ENCODE assay signal across 8 mouse cellular contexts in genomic region chr4:63158961-63159592, GRCm38 (mm10). TPM values are rescaled to one million over a fixed set of nuclear protein-coding genes. Genes with fewer than 3 reads are reported as not detected.
DNase-seq lines count a peak whose midpoint lies in the region; ATAC-seq and TF ChIP-seq lines count a peak whose summit lies in the region.

No protein-coding gene starts in this region.

- TF ChIP-seq RAD21 in CH12.LX (IDR thresholded peaks at IDR 0.05; ENCODE audit: low read depth, low read length) = peak; percentile 74

- TF ChIP-seq EP300 in CH12.LX (IDR thresholded peaks at IDR 0.05; ENCODE audit: low read length) = no peak
- no peak for TF ChIP-seq EP300 in liver, postnatal 0 days (IDR thresholded peaks at IDR 0.05; ENCODE audit: low read depth)

- DNase-seq in CH12.LX (ENCODE audit: extremely low read depth) = peak; percentile 65
- DNase-seq in heart, postnatal 14 days = peak; percentile 84 to 92
- peak; percentile 73 for DNase-seq in large intestine, adult 2 months (ENCODE audit: low read depth, low spot score)
- peak; percentile 85 for DNase-seq in liver, postnatal 0 days
- peak; percentile 65 for DNase-seq in ovary, postnatal 10 days (ENCODE audit: low spot score)
- peak; percentile 87 for DNase-seq in thymus, adult 2 months

- H3K9me3 ChIP-seq in CH12.LX (replicated peaks; ENCODE audit: low read length) = no peaks in the 10 kb centered on the region
- no peaks in the 10 kb centered on the region for H3K9me3 ChIP-seq in forebrain, embryonic 15.5 days
- H3K9me3 ChIP-seq in liver, postnatal 0 days (ENCODE audit: low read length) = no peaks in the 10 kb centered on the region

- 15% methylated on average over 5 of the region's 5 CpGs for WGBS in forebrain, embryonic 15.5 days
- 7% methylated on average over 5 of the region's 5 CpGs for WGBS in large intestine, adult 2 months
- WGBS in liver, postnatal 0 days (ENCODE audit: insufficient replicate concordance) = 16% methylated on average over 5 of the region's 5 CpGs
- WGBS in thymus, adult 2 months = 26% methylated on average over 5 of the region's 5 CpGs

- in situ Hi-C loops in CH12.LX (cut with MboI; ENCODE audit: low pct_ligation_motif_present, low pct_unique_long_range_greater_than_20kb, low sequenced_read_pairs) = no loop called here

- no peaks in the 10 kb centered on the region for H3K36me3 ChIP-seq in CH12.LX (replicated peaks in 1 of 2; ENCODE audit: control insufficient read depth in 1 of 2, insufficient read depth in 1 of 2, low read length in 1 of 2)
- no peaks in the 10 kb centered on the region for H3K36me3 ChIP-seq in forebrain, embryonic 15.5 days
- no peaks in the 10 kb centered on the region for H3K36me3 ChIP-seq in liver, postnatal 0 days (replicated peaks; ENCODE audit: insufficient read depth, low read length)
- H3K36me3 ChIP-seq in thymus, adult 2 months (ENCODE audit: control insufficient read depth, insufficient read depth, low read length) = no peaks in the 10 kb centered on the region

- no peaks in the 10 kb centered on the region for H3K79me2 ChIP-seq in CH12.LX (replicated peaks; ENCODE audit: control insufficient read depth, extremely low read depth, insufficient read depth, poor library complexity, severe bottlenecking)

- no peak overlapping the region for H3K4me2 ChIP-seq in CH12.LX (ENCODE audit: insufficient read depth, low read depth, poor library complexity, severe bottlenecking)
- no peak overlapping the region for H3K4me2 ChIP-seq in forebrain, embryonic 15.5 days (replicated peaks)
- H3K4me2 ChIP-seq in liver, postnatal 0 days (ENCODE audit: low read depth, low read length) = no peak overlapping the region

- dilution Hi-C loops in CH12.LX (cut with MboI; ENCODE audit: extremely low pct_ligation_motif_present, extremely low pct_unique_long_range_greater_than_20kb, low sequenced_read_pairs) = no loop called here

- H3K4me3 ChIP-seq in CH12.LX (replicated peaks in 1 of 3; ENCODE audit: low read depth in 2 of 3, low read length in 2 of 3, poor library complexity in 1 of 3) = no peak overlapping the region
- H3K4me3 ChIP-seq in forebrain, embryonic 15.5 days = no peak overlapping the region
- no peak overlapping the region for H3K4me3 ChIP-seq in liver, postnatal 0 days (ENCODE audit: low read depth, low read length)
- H3K4me3 ChIP-seq in thymus, adult 2 months (ENCODE audit: control insufficient read depth, insufficient read depth, low read length) = no peak overlapping the region

- no peak overlapping the region for H3K27ac ChIP-seq in CH12.LX (ENCODE audit: insufficient read depth, low read depth)
- H3K27ac ChIP-seq in forebrain, embryonic 15.5 days (replicated peaks) = no peak overlapping the region
- H3K27ac ChIP-seq in liver, postnatal 0 days (ENCODE audit: low read depth) = 0 out of 2 replicates have a peak overlapping the region, but pooled peaks have one; percentile 90
- no peak overlapping the region for H3K27ac ChIP-seq in thymus, adult 2 months (ENCODE audit: control insufficient read depth, insufficient read depth, low read length)

- H3K4me1 ChIP-seq in CH12.LX (ENCODE audit: control insufficient read depth in 1 of 2, insufficient read depth in 2 of 2) = peaks cover 0 to 21% of the 10 kb centered on the region in 2 experiments; a peak in 2 of 4 replicates
- no peaks in the 10 kb centered on the region for H3K4me1 ChIP-seq in forebrain, embryonic 15.5 days
- H3K4me1 ChIP-seq in liver, postnatal 0 days (ENCODE audit: insufficient read depth) = peaks cover 12% of the 10 kb centered on the region
- no peaks in the 10 kb centered on the region for H3K4me1 ChIP-seq in thymus, adult 2 months (replicated peaks; ENCODE audit: control insufficient read depth, insufficient read depth, low read length)

- ATAC-seq in cerebellum, adult (ENCODE audit: insufficient number of reproducible peaks, low FRiP score, low TSS enrichment) = peak; percentile 78
- peak; percentile 91 for ATAC-seq in forebrain, embryonic 15.5 days (replicated peaks)
- 0 out of 2 replicates have a peak, but pooled peaks have one; percentile 24 for ATAC-seq in liver, postnatal 0 days

- no peak overlapping the region for H3K9ac ChIP-seq in CH12.LX (ENCODE audit: insufficient read depth, low read depth)
- H3K9ac ChIP-seq in forebrain, embryonic 15.5 days (replicated peaks) = no peak overlapping the region
- H3K9ac ChIP-seq in liver, postnatal 0 days (replicated peaks) = no peak overlapping the region

- peaks cover 47% of the 10 kb centered on the region for H3K27me3 ChIP-seq in CH12.LX (replicated peaks)
- H3K27me3 ChIP-seq in forebrain, embryonic 15.5 days = no peaks in the 10 kb centered on the region
- no peaks in the 10 kb centered on the region for H3K27me3 ChIP-seq in liver, postnatal 0 days (ENCODE audit: insufficient read depth, low read length)
- H3K27me3 ChIP-seq in thymus, adult 2 months (ENCODE audit: control insufficient read depth, insufficient read depth, low read length) = no peaks in the 10 kb centered on the region

- intact Hi-C loops in heart, postnatal 14 days (cut with DNase I) = loop anchor here (1.0 to 2.0 kb wide), 2 partner anchors 148 to 160 kb away; no protein-coding TSS in a partner anchor

- no peak for TF ChIP-seq POLR2A in CH12.LX (IDR thresholded peaks at IDR 0.05; ENCODE audit: low read depth, low read length)
- no peak for TF ChIP-seq POLR2A in thymus, adult 2 months (IDR thresholded peaks at IDR 0.05; ENCODE audit: control insufficient read depth, extremely low read depth, insufficient read depth, low read length, poor library complexity)

- TF ChIP-seq CTCF in CH12.LX (conservative IDR thresholded peaks at IDR 0.05 in 1 of 2, IDR thresholded peaks at IDR 0.05 in 1 of 2; ENCODE audit: low read depth in 2 of 2, low read length in 2 of 2) = peak; percentile 47 to 78
- TF ChIP-seq CTCF in liver, postnatal 0 days (IDR thresholded peaks at IDR 0.05; ENCODE audit: low read depth) = peak; percentile 94
- peak; percentile 76; the same call in 1 of the 2 replicates for TF ChIP-seq CTCF in thymus, adult 2 months (IDR thresholded peaks at IDR 0.05; ENCODE audit: borderline replicate concordance, control insufficient read depth, extremely low read depth, insufficient read depth, low read length, poor library complexity)

TF ChIP-seq in CH12.LX, 34 proteins besides CTCF, POLR2A, EP300 and RAD21:
- no peak for TF ChIP-seq ZMIZ1 (IDR thresholded peaks at IDR 0.05; ENCODE audit: low read depth, low read length)
- peak; percentile 45; the same call in 1 of the 2 replicates for TF ChIP-seq SMC3 (IDR thresholded peaks at IDR 0.05; ENCODE audit: low read depth, low read length)
- no peak for TF ChIP-seq MXI1 (IDR thresholded peaks at IDR 0.05; ENCODE audit: low read depth, low read length)
- TF ChIP-seq GABPA (IDR thresholded peaks at IDR 0.05; ENCODE audit: insufficient replicate concordance, low read depth, low read length) = no peak
- TF ChIP-seq TCF12 (IDR thresholded peaks at IDR 0.05; ENCODE audit: low read depth, low read length) = peak; percentile 25; the same call in 1 of the 2 replicates
- TF ChIP-seq NRF1 (IDR thresholded peaks at IDR 0.05; ENCODE audit: low read depth, low read length) = no peak

RNA-seq across cellular contexts. Expression of gene Ambp, which starts 4.5 kb away (rescaled TPM):
- total RNA-seq in CH12.LX (2012; rRNA removed) = not detected in 2 replicates
- not detected in 2 replicates for total RNA-seq in CH12.LX (2014; rRNA removed)
- not detected in 2 replicates for polyA plus RNA-seq in CH12.LX (2012; ENCODE audit: insufficient read length, low read depth)
- polyA plus RNA-seq in forebrain, embryonic 15.5 days (2015; fragmentation: Nextera tagmentation; extraction: Ambion mirVana) = 2.1 TPM in 1 of 2 replicates, not detected in the other
- total RNA-seq in heart, postnatal 14 days (2021) = not detected
- 0.26 and 0.73 TPM in 2 replicates for polyA plus RNA-seq in large intestine, adult 2 months (2012; rRNA removed)
- polyA plus RNA-seq in liver, postnatal 0 days (2015; fragmentation: Nextera tagmentation; extraction: Ambion mirVana) = 2,449 and 2,507 TPM in 2 replicates
- polyA plus RNA-seq in thymus, adult 2 months (2012; rRNA removed) = 0.27 and 2.9 TPM in 2 replicates

RNA-seq across cellular contexts. Expression of gene Kif12, which starts 12.9 kb away (rescaled TPM):
- total RNA-seq in CH12.LX (2012; rRNA removed) = not detected in 2 replicates
- total RNA-seq in CH12.LX (2014; rRNA removed) = not detected in 2 replicates
- not detected in 2 replicates for polyA plus RNA-seq in CH12.LX (2012; ENCODE audit: insufficient read length, low read depth)
- not detected in 2 replicates for polyA plus RNA-seq in forebrain, embryonic 15.5 days (2015; fragmentation: Nextera tagmentation; extraction: Ambion mirVana)
- total RNA-seq in heart, postnatal 14 days (2021) = not detected
- polyA plus RNA-seq in large intestine, adult 2 months (2012; rRNA removed) = 4.8 and 6.3 TPM in 2 replicates
- 0.40 and 0.59 TPM in 2 replicates for polyA plus RNA-seq in liver, postnatal 0 days (2015; fragmentation: Nextera tagmentation; extraction: Ambion mirVana)
- 0.92 and 1.00 TPM in 2 replicates for polyA plus RNA-seq in thymus, adult 2 months (2012; rRNA removed)

RNA-seq across cellular contexts. Expression of gene Col27a1, which starts 54.7 kb away (rescaled TPM):
- total RNA-seq in CH12.LX (2012; rRNA removed) (0.04 and 0.08 TPM in 2 replicates), CH12.LX (2014; rRNA removed) (0.05 TPM in 1 of 2 replicates, not detected in the other)
- not detected in 2 replicates for polyA plus RNA-seq in CH12.LX (2012; ENCODE audit: insufficient read length, low read depth)
- polyA plus RNA-seq in forebrain, embryonic 15.5 days (2015; fragmentation: Nextera tagmentation; extraction: Ambion mirVana) = 1.3 and 1.4 TPM in 2 replicates
- 1 to 10 TPM; 2.4 to 3.4 TPM for total RNA-seq in heart, postnatal 14 days (2021)
- polyA plus RNA-seq in large intestine, adult 2 months (2012; rRNA removed) = 5.5 and 6.0 TPM in 2 replicates
- polyA plus RNA-seq in liver, postnatal 0 days (2015; fragmentation: Nextera tagmentation; extraction: Ambion mirVana) = 2.1 and 2.8 TPM in 2 replicates
- polyA plus RNA-seq in thymus, adult 2 months (2012; rRNA removed) = 14.1 and 15.5 TPM in 2 replicates

Comparison
In these comparisons a context has a peak if more than half of its experiments do, and no peak if none do; other contexts are left out.
1. ATAC-seq: peak in every context shown above with its lines; median percentile 91 in forebrain, embryonic 15.5 days; 78 in cerebellum, adult; 24 in liver, postnatal 0 days.
2. RNA of gene Ambp, which starts 4.5 kb away (polyA plus RNA-seq): 2,449 to 2,507 TPM in liver, postnatal 0 days; 0.26 to 0.73 TPM in large intestine, adult 2 months, 0.27 to 2.9 TPM in thymus, adult 2 months, not detected in CH12.LX and 2.1 TPM in forebrain, embryonic 15.5 days; every median in the first group is over 100 times any median in the second.
3. Peak in every context shown above with its lines, with median percentiles within 50 percentile points of each other: DNase-seq and CTCF ChIP-seq.